ENCODE assay signal across 8 mouse cellular contexts in the genomic region with DNA sequence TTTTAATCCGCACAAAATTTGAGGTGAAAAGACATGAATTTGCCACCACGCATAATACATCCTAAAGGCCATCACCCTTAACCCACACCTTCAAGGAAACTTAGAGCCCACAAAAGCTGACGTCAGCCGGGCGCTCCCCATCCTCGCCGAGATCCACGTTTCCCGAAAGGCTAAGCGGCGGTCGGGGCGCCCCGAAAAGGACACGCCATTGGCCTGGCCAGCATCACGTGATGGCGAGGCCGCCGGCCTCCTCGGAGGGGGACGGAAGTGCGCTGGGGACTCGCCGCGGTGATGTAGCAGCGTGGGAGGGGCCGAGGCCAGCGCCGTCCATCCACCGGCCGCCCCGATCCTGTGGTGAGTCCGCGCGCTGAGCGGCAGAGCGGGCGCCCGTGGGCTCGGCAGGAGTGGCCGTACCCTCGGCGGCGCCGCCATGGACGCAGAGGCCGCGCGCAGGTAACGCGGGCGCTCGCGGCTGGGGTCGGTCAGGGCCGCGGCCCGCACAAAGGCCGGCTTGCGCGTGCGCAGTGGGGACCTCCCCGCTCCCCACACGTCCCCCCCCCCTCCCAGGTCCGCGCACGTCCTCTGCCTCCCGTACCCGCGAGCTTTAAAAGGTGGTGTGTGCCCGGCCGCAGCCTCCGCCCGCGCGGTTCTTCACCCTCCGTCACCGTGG. TPM values are rescaled to one million over a fixed set of nuclear protein-coding genes. Genes with fewer than 3 reads are reported as not detected.
A peak's percentile ranks its signal among the peaks of the same experiment; 100 is the strongest.
DNase-seq lines count a peak whose midpoint lies in the region; ATAC-seq and TF ChIP-seq lines count a peak whose summit lies in the region.
"Not testable (repeated sequence)": the region's sequence is repeated elsewhere in the genome, so short reads cannot be mapped to it uniquely, and the experiment has no call there.

A gene (plus strand): TSS at position 243 of the 670 bp plus-strand sequence.

- H3K4me1 ChIP-seq in bone marrow, adult 2 months (ENCODE audit: control insufficient read depth, insufficient read depth, low read length) = not testable (repeated sequence)
- H3K4me1 ChIP-seq in embryonic facial prominence, embryonic 15.5 days = peaks cover 13% of the 10 kb centered on the region
- peaks cover 13% of the 10 kb centered on the region for H3K4me1 ChIP-seq in limb, embryonic 14.5 days (ENCODE audit: control insufficient read depth, insufficient read depth, low read length)
- H3K4me1 ChIP-seq in midbrain, postnatal 0 days (ENCODE audit: insufficient read depth, low read length) = peaks cover 12% of the 10 kb centered on the region; the same call in 1 of the 2 replicates

- TF ChIP-seq CTCF in bone marrow, adult 2 months (IDR thresholded peaks at IDR 0.05; ENCODE audit: control insufficient read depth, insufficient read depth, low read length); midbrain, postnatal 0 days (IDR thresholded peaks at IDR 0.05): not testable (repeated sequence)

- H3K27me3 ChIP-seq in embryonic facial prominence, embryonic 15.5 days; limb, embryonic 14.5 days (ENCODE audit: control insufficient read depth, insufficient read depth, low read length); midbrain, postnatal 0 days (ENCODE audit: insufficient read depth, low read length): not testable (repeated sequence)

- H3K27ac ChIP-seq in bone marrow, adult 2 months (ENCODE audit: control insufficient read depth, insufficient read depth, low read depth, low read length, poor library complexity) = peak within 1 kb of the TSS; percentile 92
- peak within 1 kb of the TSS; percentile 95 for H3K27ac ChIP-seq in embryonic facial prominence, embryonic 15.5 days (replicated peaks)
- H3K27ac ChIP-seq in limb, embryonic 14.5 days (replicated peaks; ENCODE audit: low read depth, low read length) = peak within 1 kb of the TSS; percentile 91
- peak within 1 kb of the TSS; percentile 90 for H3K27ac ChIP-seq in midbrain, postnatal 0 days (ENCODE audit: low read depth, low read length)

- peak; percentile 98 for ATAC-seq in embryonic facial prominence, embryonic 15.5 days (ENCODE audit: insufficient number of reproducible peaks, low FRiP score, low TSS enrichment, low read depth)
- peak; percentile 97 for ATAC-seq in limb, embryonic 14.5 days (ENCODE audit: low FRiP score, low read depth)
- ATAC-seq in midbrain, postnatal 0 days (ENCODE audit: low FRiP score) = peak; percentile 97

- peak; percentile 89 for DNase-seq in 3T3-L1 (ENCODE audit: low read depth, low spot score)
- DNase-seq in heart, adult 8-10 months (ENCODE audit: low spot score) = peak; percentile 87
- peak; percentile 91 for DNase-seq in kidney, adult 9 months
- peak; percentile 93 for DNase-seq in limb, embryonic 14.5 days (ENCODE audit: low spot score)
- peak; percentile 96 for DNase-seq in midbrain, postnatal 0 days (ENCODE audit: low spot score)
- peak; percentile 79 to 84 for DNase-seq in spleen, postnatal 14 days (ENCODE audit: low spot score in 2 of 2)

- H3K9me3 ChIP-seq in embryonic facial prominence, embryonic 15.5 days (replicated peaks); limb, embryonic 14.5 days (ENCODE audit: control insufficient read depth, low read length); midbrain, postnatal 0 days (ENCODE audit: low read length): not testable (repeated sequence)

- TF ChIP-seq POLR2A in bone marrow, adult 2 months (IDR thresholded peaks at IDR 0.05; ENCODE audit: borderline replicate concordance, control insufficient read depth, low read depth, low read length) = peak; percentile 53; the same call in 1 of the 2 replicates
- peak; percentile 34; the same call in 1 of the 2 replicates for TF ChIP-seq POLR2A in limb, embryonic 14.5 days (IDR thresholded peaks at IDR 0.05; ENCODE audit: borderline replicate concordance, extremely low read depth, insufficient read depth, insufficient read length)

- H3K36me3 ChIP-seq in embryonic facial prominence, embryonic 15.5 days = peaks cover 17% of the 10 kb centered on the region; the same call in 1 of the 2 replicates
- H3K36me3 ChIP-seq in limb, embryonic 14.5 days (ENCODE audit: control insufficient read depth, insufficient read depth, low read length) = peaks cover 18% of the 10 kb centered on the region
- not testable (repeated sequence) for H3K36me3 ChIP-seq in midbrain, postnatal 0 days (ENCODE audit: insufficient read depth, low read length)

- peak within 1 kb of the TSS; percentile 84 for H3K4me2 ChIP-seq in embryonic facial prominence, embryonic 15.5 days (replicated peaks)
- peak within 1 kb of the TSS; percentile 96 for H3K4me2 ChIP-seq in limb, embryonic 14.5 days (replicated peaks; ENCODE audit: low read depth, low read length, severe bottlenecking)
- peak within 1 kb of the TSS; percentile 84 for H3K4me2 ChIP-seq in midbrain, postnatal 0 days (ENCODE audit: low read depth, low read length, poor library complexity, severe bottlenecking)

- H3K9ac ChIP-seq in embryonic facial prominence, embryonic 15.5 days = peak within 1 kb of the TSS; percentile 87
- H3K9ac ChIP-seq in limb, embryonic 14.5 days (ENCODE audit: low read depth, low read length, severe bottlenecking) = peak within 1 kb of the TSS; percentile 76
- peak within 1 kb of the TSS; percentile 88 for H3K9ac ChIP-seq in midbrain, postnatal 0 days (replicated peaks; ENCODE audit: low read length, poor library complexity, severe bottlenecking)

- peak within 1 kb of the TSS; percentile 99 for H3K4me3 ChIP-seq in bone marrow, adult 2 months (replicated peaks; ENCODE audit: control insufficient read depth, low read depth, low read length)
- peak within 1 kb of the TSS; percentile 82 for H3K4me3 ChIP-seq in embryonic facial prominence, embryonic 15.5 days (replicated peaks)
- peak within 1 kb of the TSS; percentile 70 for H3K4me3 ChIP-seq in limb, embryonic 14.5 days (replicated peaks; ENCODE audit: low read length)
- H3K4me3 ChIP-seq in midbrain, postnatal 0 days (ENCODE audit: low read depth, low read length) = peak within 1 kb of the TSS; percentile 81

- under 1% methylated on average over 77 of the region's 78 CpGs for WGBS in bone marrow, adult 2 months
- WGBS in embryonic facial prominence, embryonic 15.5 days = under 1% methylated on average over 71 of the region's 78 CpGs
- WGBS in limb, embryonic 14.5 days = under 1% methylated on average over 38 of the region's 78 CpGs
- WGBS in midbrain, postnatal 0 days = 0% methylated on average over 41 of the region's 78 CpGs

RNA-seq across cellular contexts. Expression of the gene that starts here (rescaled TPM):
- polyA plus RNA-seq in bone marrow, adult 2 months (2011; ENCODE audit: insufficient read depth, insufficient read length, low replicate concordance, missing spikeins) = 21.6 and 27.5 TPM in 2 replicates
- polyA plus RNA-seq in embryonic facial prominence, embryonic 15.5 days (2015; fragmentation: Nextera tagmentation; extraction: Ambion mirVana) = 113 and 117 TPM in 2 replicates
- total RNA-seq in heart, adult 8-10 months (2022) = 10 to 100 TPM in 1 of 4 experiments, 1 to 10 TPM in 3; 8.4 to 11.0 (median 9.4) TPM
- polyA plus RNA-seq in limb, embryonic 14.5 days (2012; rRNA removed) = 67.4 and 77.3 TPM in 2 replicates
- 116 and 138 TPM in 2 replicates for polyA plus RNA-seq in limb, embryonic 14.5 days (2014; fragmentation: Nextera tagmentation; extraction: Ambion mirVana)
- 60.9 and 74.4 TPM in 2 replicates for total RNA-seq in midbrain, postnatal 0 days (2014; rRNA removed)
- polyA plus RNA-seq in midbrain, postnatal 0 days (2015; fragmentation: Nextera tagmentation; extraction: Ambion mirVana) = 119 and 121 TPM in 2 replicates

Comparison
In these comparisons a context has a peak if more than half of its experiments do, and no peak if none do; other contexts are left out.
1. Peak in every context shown above with its lines: DNase-seq, ATAC-seq, H3K4me3 ChIP-seq and H3K27ac ChIP-seq.